Mouse (Mus musculus) megakaryocyte, embryonic 14.5 days (primary cell): Measurements from ENCODE around the gene Galnt6.

ENCODE experiments used
- FLI1 ChIP-seq: IDR thresholded peaks from 2 replicates; pipeline ENCODE4 v1.6.1; 2012; ENCODE audit warnings: low read length, inconsistent platforms, mixed read lengths
- GATA1 ChIP-seq: IDR thresholded peaks from 3 replicates; pipeline ENCODE4 v1.6.1; 2012; ENCODE audit warnings: mixed read lengths, low read length, inconsistent platforms, borderline replicate concordance

DNA sequence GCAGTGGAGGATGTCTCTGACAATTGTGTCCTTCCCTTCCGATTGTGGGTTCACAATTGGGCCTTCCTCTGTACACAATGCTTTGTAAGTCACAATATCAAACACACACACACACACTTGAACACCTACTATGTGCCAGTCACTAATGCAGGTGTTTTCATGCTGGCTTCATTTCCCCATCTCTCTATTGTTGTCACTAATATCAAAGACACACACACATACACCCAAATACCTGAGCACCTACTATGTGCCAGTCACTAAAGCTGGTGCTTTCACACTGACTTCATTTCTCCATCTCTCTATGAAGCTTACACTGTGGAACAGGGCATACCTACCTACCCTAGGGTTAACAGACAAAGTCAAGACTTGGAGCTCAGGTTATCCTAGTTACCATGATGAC is 23.8 kb downstream of the Galnt6 start:
- no peak for TF ChIP-seq GATA1
- no peak for TF ChIP-seq FLI1
